Mouse (Mus musculus): ENCODE measurements around the gene Fst. TPM values are rescaled to one million over a fixed set of nuclear protein-coding genes. Genes with fewer than 3 reads are reported as not detected.
A peak's percentile ranks its signal among the peaks of the same experiment; 100 is the strongest.

Gene Fst
- polyA plus RNA-seq, 1 experiment, result 119 TPM

DNA sequence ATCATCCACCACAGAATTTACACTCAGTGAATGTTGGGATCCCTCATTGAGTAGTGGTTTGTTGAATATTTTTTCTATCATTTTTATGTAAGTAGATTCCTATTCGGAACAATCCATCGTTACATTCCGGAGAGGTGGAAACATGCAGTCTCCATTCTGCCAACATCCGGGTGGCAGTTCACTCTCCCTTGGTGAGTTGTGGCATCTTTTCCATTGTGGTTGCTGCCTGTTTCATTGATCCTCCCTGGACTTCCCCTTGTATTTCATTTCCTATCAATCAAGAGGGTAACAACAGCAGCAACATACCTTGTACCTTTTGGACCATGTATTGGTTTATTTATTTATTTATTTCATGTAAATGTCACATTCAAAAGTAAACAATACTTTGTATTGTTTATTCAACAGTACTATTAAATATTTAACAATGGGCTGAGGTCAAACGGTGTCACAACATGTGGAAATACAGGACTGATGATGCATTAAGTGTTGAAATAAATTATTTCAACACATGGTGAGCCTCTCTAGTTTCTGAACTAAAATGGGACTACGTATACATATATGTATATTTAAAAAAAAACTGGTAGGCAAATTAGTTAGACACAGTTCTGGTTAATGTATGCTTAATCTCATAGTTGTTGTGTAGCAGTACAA lies 7.6 kb upstream of the Fst start:
- Histone ChIP-seq H3ac (ENCODE audit: control insufficient read depth, insufficient read length) (no peak overlapping the region), H3K4me3 (no peak overlapping the region), H3K27me3 (ENCODE audit: control insufficient read depth, insufficient read depth, insufficient read length) (no peaks in the 10 kb centered on the region), H3K36me3 (ENCODE audit: control insufficient read depth, insufficient read depth) (no peaks in the 10 kb centered on the region), H3K4me2 (ENCODE audit: low read depth) (no peak overlapping the region), H3K79me2 (ENCODE audit: control insufficient read depth, insufficient read depth) (no peaks in the 10 kb centered on the region)
- no peak for TF ChIP-seq POLR2AphosphoS2 (IDR thresholded peaks at IDR 0.05; ENCODE audit: insufficient read length, low read depth)
- TF ChIP-seq REST (IDR thresholded peaks at IDR 0.05; ENCODE audit: insufficient read depth, insufficient read length), result no peak
- no peak for TF ChIP-seq SRF (IDR thresholded peaks at IDR 0.05; ENCODE audit: control insufficient read depth, insufficient read length, low read depth)
- TF ChIP-seq MYOD1 (IDR thresholded peaks at IDR 0.05; ENCODE audit: control insufficient read depth in 1 of 3, insufficient read length in 2 of 3, low read depth in 2 of 3), result no peak
- TF ChIP-seq CEBPB (IDR thresholded peaks at IDR 0.05; ENCODE audit: insufficient read depth, poor library complexity, severe bottlenecking), result no peak

DNA sequence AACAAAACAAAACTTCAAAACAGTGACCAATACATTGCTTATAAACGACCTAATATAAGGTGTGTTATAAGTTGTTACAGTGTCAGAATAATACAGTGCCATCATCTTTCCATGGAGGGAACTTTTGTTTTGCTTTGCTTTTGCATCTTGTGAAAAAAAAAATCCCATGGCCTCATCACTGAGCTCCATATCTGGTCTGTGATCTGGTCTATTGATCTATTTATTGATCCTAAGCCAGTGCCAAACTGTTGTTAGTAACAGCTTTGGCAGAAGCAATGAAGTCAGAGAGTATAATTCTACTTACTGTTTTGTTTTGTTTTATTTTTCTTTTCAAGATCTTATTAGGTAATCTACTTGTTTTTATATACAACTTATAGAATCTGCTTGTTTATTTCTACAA lies 6.6 kb upstream of the Fst start:
- TF ChIP-seq SRF (IDR thresholded peaks at IDR 0.05; ENCODE audit: control insufficient read depth, insufficient read length, low read depth) (no peak), MAX (IDR thresholded peaks at IDR 0.05; ENCODE audit: low read depth) (no peak), TCF12 (IDR thresholded peaks at IDR 0.05; ENCODE audit: insufficient read depth, poor library complexity, severe bottlenecking) (no peak), TCF3 (IDR thresholded peaks at IDR 0.05; ENCODE audit: insufficient read length, low read depth) (no peak), POLR2A (IDR thresholded peaks at IDR 0.05; ENCODE audit: insufficient read length, low read depth) (no peak), REST (IDR thresholded peaks at IDR 0.05; ENCODE audit: insufficient read depth, insufficient read length) (no peak), MYOG (IDR thresholded peaks at IDR 0.05; ENCODE audit: control insufficient read depth in 1 of 3, insufficient read depth in 1 of 3, insufficient read length in 2 of 3, low read depth in 2 of 3) (no peak), MYOD1 (IDR thresholded peaks at IDR 0.05; ENCODE audit: control insufficient read depth in 1 of 3, insufficient read length in 2 of 3, low read depth in 2 of 3) (no peak), POLR2AphosphoS2 (IDR thresholded peaks at IDR 0.05; ENCODE audit: insufficient read length, low read depth) (no peak), E2F4 (IDR thresholded peaks at IDR 0.05; ENCODE audit: insufficient read depth) (no peak), CEBPB (IDR thresholded peaks at IDR 0.05; ENCODE audit: insufficient read depth, poor library complexity, severe bottlenecking) (no peak)
- no peaks in the 10 kb centered on the region for H3K79me2 ChIP-seq (ENCODE audit: control insufficient read depth, insufficient read depth)
- no peak overlapping the region for H3ac ChIP-seq (ENCODE audit: control insufficient read depth, insufficient read length)
- H3K4me3 ChIP-seq, result no peak overlapping the region
- no peaks in the 10 kb centered on the region for H3K27me3 ChIP-seq (ENCODE audit: control insufficient read depth, insufficient read depth, insufficient read length)
- no peak overlapping the region for H3K4me2 ChIP-seq (ENCODE audit: low read depth)
- H3K36me3 ChIP-seq (ENCODE audit: control insufficient read depth, insufficient read depth), result no peaks in the 10 kb centered on the region

DNA sequence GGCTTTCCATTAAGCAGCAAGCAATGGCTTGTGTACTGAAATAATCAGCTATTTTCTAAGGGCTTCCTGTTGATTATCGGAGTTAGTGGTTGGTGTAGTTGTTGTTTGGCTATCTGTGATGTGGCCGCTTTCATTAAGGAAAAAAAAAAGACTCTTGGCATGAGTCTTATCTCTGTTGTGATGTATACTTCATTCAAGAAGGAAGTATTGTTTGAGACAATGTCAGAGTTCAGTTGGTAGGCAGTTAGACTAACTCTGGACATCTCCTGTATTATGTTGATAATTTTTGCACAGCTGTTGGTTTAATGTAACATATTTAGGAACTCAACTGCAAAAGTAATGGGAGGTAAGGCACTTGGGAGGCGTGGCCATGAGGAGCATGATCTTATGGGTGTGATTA lies 6.1 kb upstream of the Fst start:
- Histone ChIP-seq H3K4me3 (no peak overlapping the region), H3K36me3 (ENCODE audit: control insufficient read depth, insufficient read depth) (no peaks in the 10 kb centered on the region), H3K4me2 (ENCODE audit: low read depth) (no peak overlapping the region), H3ac (ENCODE audit: control insufficient read depth, insufficient read length) (no peak overlapping the region), H3K79me2 (ENCODE audit: control insufficient read depth, insufficient read depth) (no peaks in the 10 kb centered on the region), H3K27me3 (ENCODE audit: control insufficient read depth, insufficient read depth, insufficient read length) (no peaks in the 10 kb centered on the region)
- TF ChIP-seq REST (IDR thresholded peaks at IDR 0.05; ENCODE audit: insufficient read depth, insufficient read length), result no peak
- no peak for TF ChIP-seq MYOD1 (IDR thresholded peaks at IDR 0.05; ENCODE audit: control insufficient read depth in 1 of 3, insufficient read length in 2 of 3, low read depth in 2 of 3)
- TF ChIP-seq TCF3 (IDR thresholded peaks at IDR 0.05; ENCODE audit: insufficient read length, low read depth), result no peak
- no peak for TF ChIP-seq TCF12 (IDR thresholded peaks at IDR 0.05; ENCODE audit: insufficient read depth, poor library complexity, severe bottlenecking)
- no peak for TF ChIP-seq CEBPB (IDR thresholded peaks at IDR 0.05; ENCODE audit: insufficient read depth, poor library complexity, severe bottlenecking)
- no peak for TF ChIP-seq E2F4 (IDR thresholded peaks at IDR 0.05; ENCODE audit: insufficient read depth)
- no peak for TF ChIP-seq MYOG (IDR thresholded peaks at IDR 0.05; ENCODE audit: control insufficient read depth in 1 of 3, insufficient read depth in 1 of 3, insufficient read length in 2 of 3, low read depth in 2 of 3)
- no peak for TF ChIP-seq MAX (IDR thresholded peaks at IDR 0.05; ENCODE audit: low read depth)

DNA sequence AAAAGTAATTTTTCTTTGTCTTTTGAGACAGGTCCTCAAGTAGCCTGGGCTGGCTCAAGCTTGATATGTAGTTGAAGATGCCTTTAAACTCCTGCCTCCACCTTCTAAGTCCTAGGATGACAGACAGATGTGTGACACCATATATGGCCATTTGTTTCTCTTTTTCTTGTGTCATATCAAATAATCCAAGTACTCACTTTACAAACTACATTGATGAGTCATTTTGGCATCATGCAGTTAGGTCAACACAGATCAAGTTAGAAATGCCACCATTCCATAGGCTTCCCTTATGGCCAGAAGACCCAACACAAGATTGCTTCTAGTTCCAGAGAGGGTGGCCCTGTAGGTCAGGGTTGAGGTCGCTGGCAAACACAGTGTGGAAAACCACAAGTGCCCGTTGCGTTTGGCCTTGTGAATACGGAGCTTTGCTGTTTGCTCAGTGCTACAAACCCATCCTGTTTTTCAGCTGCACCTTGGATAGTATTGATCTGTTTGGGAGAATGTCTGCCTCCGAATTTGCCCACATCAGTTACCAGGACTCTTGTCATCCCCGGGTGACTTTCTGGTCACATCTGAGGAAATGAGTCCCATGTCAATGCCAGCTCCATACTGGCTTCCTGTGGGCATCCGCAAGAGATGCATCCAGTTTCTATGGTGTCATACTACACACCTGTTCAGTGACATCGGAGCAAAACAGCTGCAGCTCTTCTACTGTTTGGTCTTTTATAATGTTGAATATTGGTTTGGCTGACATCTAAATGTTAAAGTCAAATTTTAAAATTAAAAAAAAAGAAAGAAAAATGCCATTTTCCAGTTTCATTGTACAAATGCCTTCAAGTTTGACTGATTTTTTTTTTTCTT lies 4.0 kb upstream of the Fst start:
- H3K79me2 ChIP-seq (ENCODE audit: control insufficient read depth, insufficient read depth), result no peaks in the 10 kb centered on the region
- no peak overlapping the region for H3ac ChIP-seq (ENCODE audit: control insufficient read depth, insufficient read length)
- no peaks in the 10 kb centered on the region for H3K36me3 ChIP-seq (ENCODE audit: control insufficient read depth, insufficient read depth)
- peak overlapping the region; percentile 28 for H3K4me2 ChIP-seq (ENCODE audit: low read depth)
- H3K27me3 ChIP-seq (ENCODE audit: control insufficient read depth, insufficient read depth, insufficient read length), result no peaks in the 10 kb centered on the region
- H3K4me3 ChIP-seq, result no peak overlapping the region
- TF ChIP-seq CEBPB (IDR thresholded peaks at IDR 0.05; ENCODE audit: insufficient read depth, poor library complexity, severe bottlenecking) (no peak), MYOG (IDR thresholded peaks at IDR 0.05; ENCODE audit: control insufficient read depth in 1 of 3, insufficient read depth in 1 of 3, insufficient read length in 2 of 3, low read depth in 2 of 3) (peak in 2 of 3 experiments; percentile 29 to 44), MYOD1 (IDR thresholded peaks at IDR 0.05; ENCODE audit: control insufficient read depth in 1 of 3, insufficient read length in 2 of 3, low read depth in 2 of 3) (peak in 2 of 3 experiments; percentile 84), USF1 (IDR thresholded peaks at IDR 0.05; ENCODE audit: low read depth) (no peak), TCF3 (IDR thresholded peaks at IDR 0.05; ENCODE audit: insufficient read length, low read depth) (no peak), SRF (IDR thresholded peaks at IDR 0.05; ENCODE audit: control insufficient read depth, insufficient read length, low read depth) (peak; percentile 55), REST (IDR thresholded peaks at IDR 0.05; ENCODE audit: insufficient read depth, insufficient read length) (no peak), TCF12 (IDR thresholded peaks at IDR 0.05; ENCODE audit: insufficient read depth, poor library complexity, severe bottlenecking) (peak; percentile 42)

Measured in myocyte (in vitro differentiated cells).